Mouse (Mus musculus) C2C12 (cell line): Measurements from ENCODE around the gene Aanat. TPM values are rescaled to one million over a fixed set of nuclear protein-coding genes. Genes with fewer than 3 reads are reported as not detected.

ENCODE experiments used
- H3K27me3 ChIP-seq: one replicate; pipeline ENCODE4 v1.6.1; 2011; ENCODE audit not compliant: control insufficient read depth, insufficient read depth, insufficient read length
- H3K36me3 ChIP-seq: one replicate; pipeline ENCODE4 v1.6.1; 2011; ENCODE audit not compliant: control insufficient read depth, insufficient read depth
- H3K4me3 ChIP-seq: one replicate; pipeline ENCODE4 v1.5.1; 2011; ENCODE audit warnings: mild to moderate bottlenecking, control low read depth; ENCODE audit not compliant: poor library complexity, insufficient read depth, severe bottlenecking
- H3K79me2 ChIP-seq: one replicate; pipeline ENCODE4 v1.6.1; 2011; ENCODE audit not compliant: control insufficient read depth, insufficient read depth
- H3K79me3 ChIP-seq: one replicate; pipeline ENCODE4 v1.6.1; 2011; ENCODE audit warnings: low read depth, control low read depth
- H3ac ChIP-seq: one replicate; pipeline ENCODE3; 2011; ENCODE audit warnings: low read depth; ENCODE audit not compliant: control insufficient read depth, insufficient read length
- CEBPB ChIP-seq: IDR thresholded peaks from one replicate; pipeline ENCODE4 v1.6.1; 2011; ENCODE audit warnings: low read depth, mild to moderate bottlenecking, control low read depth, moderate library complexity
- CTCF ChIP-seq: IDR thresholded peaks from one replicate; pipeline ENCODE4 v1.5.1; 2011; ENCODE audit not compliant: control insufficient read depth, insufficient read depth, insufficient read length
- FOSL1 ChIP-seq: IDR thresholded peaks from one replicate; pipeline ENCODE4 v1.8.0; 2011; ENCODE audit warnings: mild to moderate bottlenecking, low read length; ENCODE audit not compliant: poor library complexity, insufficient read depth, severe bottlenecking
- MAX ChIP-seq: IDR thresholded peaks from one replicate; pipeline ENCODE4 v1.6.1; 2011; ENCODE audit warnings: mild to moderate bottlenecking, control low read depth
- MYOD1 ChIP-seq: IDR thresholded peaks from one replicate; pipeline ENCODE4 v1.6.1; 2011; ENCODE audit warnings: low read depth; ENCODE audit not compliant: control insufficient read depth, insufficient read length
- MYOG ChIP-seq: IDR thresholded peaks from one replicate; pipeline ENCODE4 v1.6.1; 2011; ENCODE audit not compliant: control insufficient read depth, insufficient read length; ENCODE audit errors: extremely low read depth
- USF1 ChIP-seq: IDR thresholded peaks from one replicate; pipeline ENCODE4 v1.6.1; 2011; ENCODE audit warnings: low read depth, mild to moderate bottlenecking, control low read depth, moderate library complexity
- polyA plus RNA-seq: library from polyadenylated mRNA; unstranded; fragments of >200 nt; fragmentation: generic; extraction: Trizol; gene quantifications from one replicate; pipeline ENCODE4 v1.2.1, GENCODE M21; 2012; ENCODE audit warnings: missing spikeins

The Aanat gene
- polyA plus RNA-seq, 1 experiment, result not detected

- no peak overlapping the region for H3ac ChIP-seq
- peaks cover 7% of the 10 kb centered on the region for H3K79me3 ChIP-seq
- no peaks in the 10 kb centered on the region for H3K27me3 ChIP-seq
- TF ChIP-seq MYOG (no peak), CEBPB (peak; percentile 90), USF1 (no peak), FOSL1 (no peak)
- no peaks in the 10 kb centered on the region for H3K36me3 ChIP-seq
- H3K4me3 ChIP-seq, result no peak overlapping the region
- peaks cover 43% of the 10 kb centered on the region for H3K79me2 ChIP-seq
Measured at GRCm38 (mm10) chr11:116615735-116616437, 29.7 kb downstream of the Aanat start.

- Histone ChIP-seq H3K36me3 (no peaks in the 10 kb centered on the region), H3K79me2 (peaks cover 43% of the 10 kb centered on the region), H3ac (no peak overlapping the region), H3K79me3 (peaks cover 7% of the 10 kb centered on the region), H3K27me3 (no peaks in the 10 kb centered on the region), H3K4me3 (no peak overlapping the region)
- no peak for TF ChIP-seq CTCF
- peak; percentile 69 for TF ChIP-seq MYOD1
Measured at GRCm38 (mm10) chr11:116616438-116617118, 30.3 kb downstream of the Aanat start.

GRCm38 (mm10) chr11:116617641-116618040 lies 31.4 kb downstream of the Aanat start:
- H3K4me3 ChIP-seq, result no peak overlapping the region
- no peaks in the 10 kb centered on the region for H3K36me3 ChIP-seq
- H3ac ChIP-seq, result no peak overlapping the region
- H3K27me3 ChIP-seq, result no peaks in the 10 kb centered on the region
- peak; percentile 26 for TF ChIP-seq CEBPB
- TF ChIP-seq MAX, result no peak
- no peak for TF ChIP-seq CTCF
- H3K79me3 ChIP-seq, result peaks cover 7% of the 10 kb centered on the region
- H3K79me2 ChIP-seq, result peaks cover 51% of the 10 kb centered on the region

- Histone ChIP-seq H3ac (no peak overlapping the region), H3K79me3 (peaks cover 8% of the 10 kb centered on the region), H3K4me3 (no peak overlapping the region), H3K79me2 (peaks cover 60% of the 10 kb centered on the region), H3K36me3 (no peaks in the 10 kb centered on the region), H3K27me3 (no peaks in the 10 kb centered on the region)
- TF ChIP-seq USF1, result no peak
- no peak for TF ChIP-seq MYOD1
- TF ChIP-seq CEBPB, result no peak
- TF ChIP-seq FOSL1, result no peak
- no peak for TF ChIP-seq CTCF
- TF ChIP-seq MAX, result no peak
- no peak for TF ChIP-seq MYOG
Measured at GRCm38 (mm10) chr11:116618666-116619065, 32.4 kb downstream of the Aanat start.

- TF ChIP-seq CTCF (no peak), FOSL1 (no peak), USF1 (no peak), MYOG (no peak), CEBPB (no peak), MAX (no peak), MYOD1 (no peak)
- no peaks in the 10 kb centered on the region for H3K27me3 ChIP-seq
- peaks cover 65% of the 10 kb centered on the region for H3K79me2 ChIP-seq
- H3K4me3 ChIP-seq, result no peak overlapping the region
- H3K36me3 ChIP-seq, result no peaks in the 10 kb centered on the region
- H3ac ChIP-seq, result no peak overlapping the region
- H3K79me3 ChIP-seq, result peaks cover 9% of the 10 kb centered on the region
Measured at GRCm38 (mm10) chr11:116619156-116619555, 32.9 kb downstream of the Aanat start.

- Histone ChIP-seq H3K79me2 (peaks cover 61% of the 10 kb centered on the region), H3K79me3 (peaks cover 9% of the 10 kb centered on the region), H3K36me3 (no peaks in the 10 kb centered on the region), H3ac (no peak overlapping the region), H3K27me3 (no peaks in the 10 kb centered on the region), H3K4me3 (no peak overlapping the region)
- TF ChIP-seq MYOD1 (no peak), MAX (no peak)
Measured at GRCm38 (mm10) chr11:116619561-116619960, 33.3 kb downstream of the Aanat start.
